Mouse (Mus musculus): ENCODE measurements around the gene Slc35a5. TPM values are rescaled to one million over a fixed set of nuclear protein-coding genes. Genes with fewer than 3 reads are reported as not detected.

Slc35a5 gene
- total RNA-seq (2021): 10 to 100 TPM; 46.7 to 49.8 TPM

GRCm38 (mm10) chr16:45158522-45159388 lies at the start of gene Slc35a5, which contains the start of gene Atg3:
Gene Slc35a5, minus strand, starts transcription at chr16:45158706.
Gene Atg3, plus strand, starts transcription at chr16:45158785.
- intact Hi-C loops (cut with DNase I): loop anchor here (5.0 to 10.0 kb wide), 2 partner anchors 66 to 414 kb away; partner anchors contain the start of genes Ccdc80 and Gtpbp8
- peak; percentile 95 to 96 for DNase-seq (ENCODE audit: low spot score in 2 of 2)

- DNase-seq (ENCODE audit: low spot score in 2 of 2): no peak
- intact Hi-C loops (cut with DNase I): loop anchor here (5.0 kb wide), 1 partner anchor 47 kb away; no protein-coding TSS in a partner anchor
Measured at GRCm38 (mm10) chr16:45204859-45205670, 46.6 kb upstream of the Slc35a5 start.

- intact Hi-C loops (cut with DNase I): no loop called here
- no peak for DNase-seq (ENCODE audit: low spot score in 2 of 2)
Measured at GRCm38 (mm10) chr16:45204438-45204837, 45.9 kb upstream of the Slc35a5 start.

GRCm38 (mm10) chr16:45201395-45201794 lies 42.9 kb upstream of the Slc35a5 start:
- DNase-seq (ENCODE audit: low spot score in 2 of 2): no peak
- intact Hi-C loops (cut with DNase I): no loop called here

- DNase-seq (ENCODE audit: low spot score in 2 of 2): peak; percentile 37 to 55
- intact Hi-C loops (cut with DNase I): loop anchor here (2.0 to 5.0 kb wide), 2 partner anchors 216 to 410 kb away; no protein-coding TSS in a partner anchor
Measured at GRCm38 (mm10) chr16:45196816-45197215, 38.3 kb upstream of the Slc35a5 start.

GRCm38 (mm10) chr16:45192613-45193012 lies 34.1 kb upstream of the Slc35a5 start:
- peak; percentile 39 to 73 for DNase-seq (ENCODE audit: low spot score in 2 of 2)
- intact Hi-C loops (cut with DNase I): loop anchor here (5.0 kb wide), 1 partner anchor 435 kb away; no protein-coding TSS in a partner anchor

- intact Hi-C loops (cut with DNase I): no loop called here
- no peak for DNase-seq (ENCODE audit: low spot score in 2 of 2)
Measured at GRCm38 (mm10) chr16:45181824-45182223, 23.3 kb upstream of the Slc35a5 start.

- DNase-seq (ENCODE audit: low spot score in 2 of 2): no peak
- intact Hi-C loops (cut with DNase I): no loop called here
Measured at GRCm38 (mm10) chr16:45178552-45178951, 20.0 kb upstream of the Slc35a5 start.

GRCm38 (mm10) chr16:45159389-45159716 lies 847 bp upstream of the Slc35a5 start:
- intact Hi-C loops (cut with DNase I): loop anchor here (5.0 to 10.0 kb wide), 2 partner anchors 67 to 415 kb away; partner anchors contain the start of genes Ccdc80 and Gtpbp8
- DNase-seq (ENCODE audit: low spot score in 2 of 2): no peak

GRCm38 (mm10) chr16:45158136-45158521 lies 377 bp downstream of the Slc35a5 start:
- peak; percentile 63 to 70 for DNase-seq (ENCODE audit: low spot score in 2 of 2)
- intact Hi-C loops (cut with DNase I): loop anchor here (5.0 to 10.0 kb wide), 2 partner anchors 66 to 413 kb away; partner anchors contain the start of genes Ccdc80 and Gtpbp8

GRCm38 (mm10) chr16:45154741-45155250 lies 3.7 kb downstream of the Slc35a5 start:
- no peak for DNase-seq (ENCODE audit: low spot score in 2 of 2)
- intact Hi-C loops (cut with DNase I): loop anchor here (5.0 to 10.0 kb wide), 2 partner anchors 62 to 410 kb away; partner anchors contain the start of genes Ccdc80 and Gtpbp8

- intact Hi-C loops (cut with DNase I): no loop called here
Measured at GRCm38 (mm10) chr16:45148488-45149082, 9.9 kb downstream of the Slc35a5 start.

GRCm38 (mm10) chr16:45145119-45145518 lies 13.4 kb downstream of the Slc35a5 start:
- no peak for DNase-seq (ENCODE audit: low spot score in 2 of 2)
- intact Hi-C loops (cut with DNase I): no loop called here

More at GRCm38 (mm10) chr16:45148488-45149082, 9.9 kb downstream of the Slc35a5 start:
- no peak for DNase-seq (ENCODE audit: low spot score in 2 of 2)

- intact Hi-C loops (cut with DNase I): no loop called here
Measured at GRCm38 (mm10) chr16:45142565-45142964, 15.9 kb downstream of the Slc35a5 start.

GRCm38 (mm10) chr16:45141711-45142110 lies 16.8 kb downstream of the Slc35a5 start:
- no peak for DNase-seq (ENCODE audit: low spot score in 2 of 2)
- intact Hi-C loops (cut with DNase I): no loop called here

More at GRCm38 (mm10) chr16:45142565-45142964, 15.9 kb downstream of the Slc35a5 start:
- no peak for DNase-seq (ENCODE audit: low spot score in 2 of 2)

GRCm38 (mm10) chr16:45127936-45128710 lies 30.4 kb downstream of the Slc35a5 start:
- DNase-seq (ENCODE audit: low spot score in 2 of 2): peak; percentile 49 to 66

GRCm38 (mm10) chr16:45124230-45125203 lies 34.0 kb downstream of the Slc35a5 start:
- intact Hi-C loops (cut with DNase I): loop anchor here (10.0 kb wide), 1 partner anchor 360 kb away; the partner anchor contains the start of gene Cd200r1
- DNase-seq (ENCODE audit: low spot score in 2 of 2): no peak

More at GRCm38 (mm10) chr16:45127936-45128710, 30.4 kb downstream of the Slc35a5 start:
- intact Hi-C loops (cut with DNase I): loop anchor here (10.0 kb wide), 1 partner anchor 363 kb away; the partner anchor contains the start of gene Cd200r1
